Mouse (Mus musculus) midbrain, embryonic 14.5 days (tissue): ENCODE measurements around the gene Rufy3. TPM values are rescaled to one million over a fixed set of nuclear protein-coding genes. Genes with fewer than 3 reads are reported as not detected.

Source experiments
- ATAC-seq: fragments of 200-750 bp; cut with Nextera tagmentation; 2 replicates; pipeline ENCODE4 v1.8.0; 2017; ENCODE audit warnings: moderate number of reproducible peaks, moderate library complexity; ENCODE audit not compliant: low FRiP score, low TSS enrichment
- DNase-seq: peaks from one replicate; pipeline ENCODE4 v3.0.0-alpha.2; 2015
- H3K27ac ChIP-seq: fragments of 300-500 bp; sonication (generic); replicated peaks from 2 replicates; pipeline ENCODE4 v1.5.1; 2014; ENCODE audit warnings: mild to moderate bottlenecking, low read depth, low read length, moderate library complexity
- H3K27me3 ChIP-seq: fragments of 300-500 bp; sonication (generic); 2 replicates; pipeline ENCODE4 v1.6.1; 2014; ENCODE audit warnings: low read length, control low read depth, mixed read lengths; ENCODE audit not compliant: control insufficient read depth, insufficient read depth
- H3K36me3 ChIP-seq: fragments of 300-500 bp; sonication (generic); 2 replicates; pipeline ENCODE4 v1.6.1; 2014; ENCODE audit warnings: low read length, control low read depth; ENCODE audit not compliant: control insufficient read depth, insufficient read depth
- H3K4me1 ChIP-seq: fragments of 300-500 bp; sonication (generic); 2 replicates; pipeline ENCODE4 v1.6.1; 2014; ENCODE audit warnings: mild to moderate bottlenecking, antibody characterized with exemption, low read length, control low read depth; ENCODE audit not compliant: control insufficient read depth, insufficient read depth
- H3K4me2 ChIP-seq: fragments of 300-500 bp; sonication (generic); 2 replicates; pipeline ENCODE4 v1.6.1; 2014; ENCODE audit warnings: mild to moderate bottlenecking, low read length, moderate library complexity
- H3K4me3 ChIP-seq: fragments of 300-500 bp; sonication (generic); replicated peaks from 2 replicates; pipeline ENCODE4 v1.5.1; 2014; ENCODE audit warnings: low read depth, low read length
- H3K9ac ChIP-seq: fragments of 300-500 bp; sonication (generic); replicated peaks from 2 replicates; pipeline ENCODE4 v1.6.1; 2014; ENCODE audit warnings: mild to moderate bottlenecking, low read length, moderate library complexity
- H3K9me3 ChIP-seq: fragments of 300-500 bp; sonication (generic); 2 replicates; pipeline ENCODE4 v1.6.1; 2016; ENCODE audit warnings: low read length, control low read depth, mixed read lengths; ENCODE audit not compliant: control insufficient read depth
- WGBS: fragments of 180-500 bp; shearing (Covaris S2); extraction: QIAGEN DNeasy Blood & Tissue Kit; methylation state at CpG from one replicate; pipeline ENCODE4 v1.1.7; 2014; 5-methylcytosine and 5-hydroxymethylcytosine counted together
- polyA plus RNA-seq: library from polyadenylated mRNA; unstranded; fragments of >200 nt; fragmentation: Nextera tagmentation; extraction: Ambion mirVana; gene quantifications from 2 replicates; pipeline ENCODE4 v1.2.1, GENCODE M21; 2014

The Rufy3 gene
- polyA plus RNA-seq, 1 experiment from 2014 or later: 322 TPM

GRCm38 (mm10) chr5:88569541-88569940, 4.7 kb downstream of the Rufy3 start:
- Histone ChIP-seq H3K9me3 (no peaks in the 10 kb centered on the region), H3K27me3 (no peaks in the 10 kb centered on the region), H3K4me2 (no peak overlapping the region), H3K27ac (no peak overlapping the region), H3K4me3 (no peak overlapping the region), H3K4me1 (peaks cover 6% of the 10 kb centered on the region; the same call in 1 of the 2 replicates), H3K36me3 (peaks cover 7% of the 10 kb centered on the region; the same call in 1 of the 2 replicates), H3K9ac (no peak overlapping the region)
- ATAC-seq: no peak
- WGBS: 66% methylated on average over 3 of the region's 3 CpGs
- no peak for DNase-seq

GRCm38 (mm10) chr5:88574829-88575228, 10.0 kb downstream of the Rufy3 start:
- Histone ChIP-seq H3K4me2 (no peak overlapping the region), H3K27me3 (no peaks in the 10 kb centered on the region), H3K9me3 (no peaks in the 10 kb centered on the region), H3K27ac (no peak overlapping the region), H3K9ac (no peak overlapping the region), H3K4me1 (no peaks in the 10 kb centered on the region), H3K4me3 (no peak overlapping the region), H3K36me3 (peaks cover 7% of the 10 kb centered on the region; the same call in 1 of the 2 replicates)
- no peak for DNase-seq
- no peak for ATAC-seq
- 90% methylated on average over 3 of the region's 3 CpGs for WGBS

- 81% methylated on average over 3 of the region's 3 CpGs for WGBS
- Histone ChIP-seq H3K27me3 (no peaks in the 10 kb centered on the region), H3K4me3 (no peak overlapping the region), H3K36me3 (peaks cover 4% of the 10 kb centered on the region; the same call in 1 of the 2 replicates), H3K27ac (no peak overlapping the region), H3K4me2 (no peak overlapping the region), H3K4me1 (no peaks in the 10 kb centered on the region), H3K9me3 (no peaks in the 10 kb centered on the region), H3K9ac (no peak overlapping the region)
- no peak for DNase-seq
- no peak for ATAC-seq
These were observed 10.9 kb downstream of the Rufy3 start for GRCm38 (mm10) chr5:88575506-88576338.

GRCm38 (mm10) chr5:88580681-88581080, 15.8 kb downstream of the Rufy3 start:
- Histone ChIP-seq H3K4me1 (peaks cover 11% of the 10 kb centered on the region), H3K27me3 (no peaks in the 10 kb centered on the region), H3K36me3 (no peaks in the 10 kb centered on the region), H3K4me3 (no peak overlapping the region), H3K9ac (no peak overlapping the region), H3K9me3 (no peaks in the 10 kb centered on the region), H3K27ac (no peak overlapping the region), H3K4me2 (no peak overlapping the region)
- DNase-seq (no peak), ATAC-seq (no peak)
- WGBS: 86% methylated on average over 10 of the region's 10 CpGs

GRCm38 (mm10) chr5:88581343-88581742, 16.5 kb downstream of the Rufy3 start:
- DNase-seq (no peak), ATAC-seq (no peak)
- peaks cover 18% of the 10 kb centered on the region for H3K4me1 ChIP-seq
- no peaks in the 10 kb centered on the region for H3K27me3 ChIP-seq
- no peaks in the 10 kb centered on the region for H3K36me3 ChIP-seq
- H3K9ac ChIP-seq: no peak overlapping the region
- no peaks in the 10 kb centered on the region for H3K9me3 ChIP-seq
- no peak overlapping the region for H3K27ac ChIP-seq
- 94% methylated on average over 6 of the region's 6 CpGs for WGBS
- H3K4me3 ChIP-seq: no peak overlapping the region
- H3K4me2 ChIP-seq: no peak overlapping the region

GRCm38 (mm10) chr5:88583271-88584031, 18.6 kb downstream of the Rufy3 start:
- peak; percentile 94 for ATAC-seq
- no peaks in the 10 kb centered on the region for H3K9me3 ChIP-seq
- DNase-seq: peak; percentile 93
- H3K36me3 ChIP-seq: no peaks in the 10 kb centered on the region
- H3K27me3 ChIP-seq: no peaks in the 10 kb centered on the region
- H3K27ac ChIP-seq: peak overlapping the region; percentile 72
- peak overlapping the region; percentile 59 for H3K9ac ChIP-seq
- H3K4me1 ChIP-seq: peaks cover 36% of the 10 kb centered on the region
- H3K4me2 ChIP-seq: peak overlapping the region; percentile 95
- 8% methylated on average over 9 of the region's 9 CpGs for WGBS
- peak overlapping the region; percentile 54 for H3K4me3 ChIP-seq

- Histone ChIP-seq H3K4me1 (peaks cover 42% of the 10 kb centered on the region), H3K4me2 (peak overlapping the region; percentile 95), H3K27ac (peak overlapping the region; percentile 72), H3K27me3 (no peaks in the 10 kb centered on the region), H3K36me3 (no peaks in the 10 kb centered on the region), H3K4me3 (peak overlapping the region; percentile 54), H3K9me3 (no peaks in the 10 kb centered on the region), H3K9ac (peak overlapping the region; percentile 59)
- peak; percentile 63 for ATAC-seq
- WGBS: 2% methylated on average over 9 of the region's 9 CpGs
- DNase-seq: peak; percentile 74
These were observed 19.2 kb downstream of the Rufy3 start for GRCm38 (mm10) chr5:88584061-88584460.

- DNase-seq (peak; percentile 21), ATAC-seq (no peak)
- 0 out of 2 replicates have a peak, but pooled peaks cover 7% of the 10 kb centered on the region for H3K36me3 ChIP-seq
- H3K4me3 ChIP-seq: peak overlapping the region; percentile 54
- H3K9ac ChIP-seq: peak overlapping the region; percentile 59
- peak overlapping the region; percentile 95 for H3K4me2 ChIP-seq
- H3K27ac ChIP-seq: peak overlapping the region; percentile 52; the same call in 1 of the 2 replicates
- no peaks in the 10 kb centered on the region for H3K9me3 ChIP-seq
- 61% methylated on average over 7 of the region's 7 CpGs for WGBS
- no peaks in the 10 kb centered on the region for H3K27me3 ChIP-seq
- H3K4me1 ChIP-seq: peaks cover 47% of the 10 kb centered on the region
These were observed 21.8 kb downstream of the Rufy3 start for GRCm38 (mm10) chr5:88586407-88587174.
